Mouse (Mus musculus) adrenal gland, postnatal 10 days (tissue): ENCODE results near the gene Ptch2. TPM values are rescaled to one million over a fixed set of nuclear protein-coding genes. Genes with fewer than 3 reads are reported as not detected.

Source experiments
- DNase-seq: peaks from one replicate; pipeline ENCODE4 v3.0.0; 2021; ENCODE audit warnings: mixed read lengths
- total RNA-seq, 2 experiments: library from RNA; stranded (reverse); gene quantifications; 2 replicates each; pipeline ENCODE4 v1.2.3; 2021

Gene Ptch2
- total RNA-seq, 2 experiments from 2014 or later = 5.1 to 7.8 TPM

- DNase-seq = no peak
These were observed 32.3 kb downstream of the Ptch2 start for GRCm38 (mm10) chr4:117127991-117128686.

GRCm38 (mm10) chr4:117130790-117131189 lies 34.9 kb downstream of the Ptch2 start:
- DNase-seq = no peak

- DNase-seq = no peak
These were observed 35.3 kb downstream of the Ptch2 start for GRCm38 (mm10) chr4:117131198-117131597.

GRCm38 (mm10) chr4:117131890-117132793 lies 36.3 kb downstream of the Ptch2 start:
- DNase-seq = no peak

GRCm38 (mm10) chr4:117132794-117133143 lies 36.9 kb downstream of the Ptch2 start:
- no peak for DNase-seq

- no peak for DNase-seq
These were observed 37.5 kb downstream of the Ptch2 start for GRCm38 (mm10) chr4:117133366-117133796.

- peak; percentile 98 for DNase-seq
These were observed 38.1 kb downstream of the Ptch2 start, which contains the start of gene Plk3 for GRCm38 (mm10) chr4:117133817-117134600. Gene Plk3, minus strand, starts transcription at chr4:117133963.

- DNase-seq = no peak
These were observed 38.7 kb downstream of the Ptch2 start for GRCm38 (mm10) chr4:117134601-117134995.

GRCm38 (mm10) chr4:117136034-117136433 lies 40.2 kb downstream of the Ptch2 start:
- DNase-seq = peak; percentile 73

GRCm38 (mm10) chr4:117138295-117139216 lies 42.7 kb downstream of the Ptch2 start:
- no peak for DNase-seq

- peak; percentile 55 for DNase-seq
These were observed 43.3 kb downstream of the Ptch2 start for GRCm38 (mm10) chr4:117139217-117139612.

GRCm38 (mm10) chr4:117140613-117141012 lies 44.7 kb downstream of the Ptch2 start:
- DNase-seq = no peak

GRCm38 (mm10) chr4:117143023-117143422 lies 47.1 kb downstream of the Ptch2 start:
- no peak for DNase-seq

- DNase-seq = no peak
These were observed 49.4 kb downstream of the Ptch2 start for GRCm38 (mm10) chr4:117145248-117145647.

- DNase-seq = peak; percentile 95
These were observed 50.3 kb downstream of the Ptch2 start for GRCm38 (mm10) chr4:117146176-117146575.

GRCm38 (mm10) chr4:117148047-117148713 lies 52.3 kb downstream of the Ptch2 start:
- no peak for DNase-seq

GRCm38 (mm10) chr4:117148815-117149214 lies 52.9 kb downstream of the Ptch2 start:
- no peak for DNase-seq

GRCm38 (mm10) chr4:117149291-117150211 lies 53.7 kb downstream of the Ptch2 start:
- no peak for DNase-seq

GRCm38 (mm10) chr4:117150212-117150733 lies 54.4 kb downstream of the Ptch2 start:
- DNase-seq = no peak
